Mouse (Mus musculus) limb, embryonic 15.5 days (tissue): ENCODE data around the gene Abca1. TPM values are rescaled to one million over a fixed set of nuclear protein-coding genes. Genes with fewer than 3 reads are reported as not detected.

Experiments used
- ATAC-seq: fragments of 200-750 bp; cut with Nextera tagmentation; 2 replicates; pipeline ENCODE4 v1.8.0; 2017; ENCODE audit warnings: low read depth, moderate TSS enrichment; ENCODE audit not compliant: insufficient number of reproducible peaks, low FRiP score, low TSS enrichment
- H3K27ac ChIP-seq: fragments of 300-500 bp; sonication (generic); 2 replicates; pipeline ENCODE4 v1.5.1; 2015; ENCODE audit warnings: moderate library complexity, mild to moderate bottlenecking, inconsistent platforms
- H3K27me3 ChIP-seq: fragments of 300-500 bp; sonication (generic); 2 replicates; pipeline ENCODE4 v1.6.1; 2015; ENCODE audit warnings: inconsistent platforms
- H3K36me3 ChIP-seq: fragments of 300-500 bp; sonication (generic); 2 replicates; pipeline ENCODE4 v1.6.1; 2015; ENCODE audit warnings: inconsistent platforms
- H3K4me1 ChIP-seq: fragments of 300-500 bp; sonication (generic); 2 replicates; pipeline ENCODE4 v1.6.1; 2015; ENCODE audit warnings: inconsistent platforms
- H3K4me2 ChIP-seq: fragments of 300-500 bp; sonication (generic); 2 replicates; pipeline ENCODE4 v1.6.1; 2015; ENCODE audit warnings: mild to moderate bottlenecking, inconsistent platforms
- H3K4me3 ChIP-seq: fragments of 300-500 bp; sonication (generic); 2 replicates; pipeline ENCODE4 v1.5.1; 2015; ENCODE audit warnings: mild to moderate bottlenecking, inconsistent platforms
- H3K9ac ChIP-seq: fragments of 300-500 bp; sonication (generic); 2 replicates; pipeline ENCODE4 v1.6.1; 2015; ENCODE audit warnings: inconsistent platforms
- H3K9me3 ChIP-seq: fragments of 300-500 bp; sonication (generic); 2 replicates; pipeline ENCODE4 v1.6.1; 2016; ENCODE audit warnings: inconsistent platforms
- WGBS: fragments of 180-500 bp; shearing (Covaris S2); methylation state at CpG from one replicate; pipeline ENCODE4 v1.1.7; 2015; 5-methylcytosine and 5-hydroxymethylcytosine counted together
- polyA plus RNA-seq: library from polyadenylated mRNA; unstranded; fragments of >200 nt; fragmentation: Nextera tagmentation; extraction: Ambion mirVana; gene quantifications from 2 replicates; pipeline ENCODE4 v1.2.1, GENCODE M21; 2015

Gene Abca1
- polyA plus RNA-seq, 1 experiment from 2014 or later: 8.3 TPM

DNA sequence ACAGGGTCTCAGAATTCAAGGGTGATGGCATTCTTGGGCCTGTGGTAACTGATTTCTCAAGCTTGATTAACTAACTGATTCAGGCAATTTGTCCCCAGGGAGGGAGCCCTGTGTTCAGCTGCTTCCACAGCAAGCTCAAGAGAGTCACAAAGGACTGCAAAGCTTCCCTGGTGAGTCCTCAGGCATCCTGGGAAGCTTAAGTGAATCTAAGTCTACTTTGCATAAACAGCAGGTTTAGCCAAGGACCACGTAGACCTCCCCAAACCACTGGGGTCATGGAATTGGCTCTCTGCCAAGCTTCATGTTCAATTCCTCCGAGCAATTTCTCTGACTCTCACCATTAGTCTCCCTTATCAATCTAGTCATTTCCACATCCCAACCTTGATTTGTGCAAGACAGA is 12.2 kb downstream of the Abca1 start:
- Histone ChIP-seq H3K27me3 (no peaks in the 10 kb centered on the region), H3K36me3 (no peaks in the 10 kb centered on the region), H3K27ac (no peak overlapping the region), H3K9me3 (no peaks in the 10 kb centered on the region), H3K9ac (no peak overlapping the region), H3K4me2 (no peak overlapping the region), H3K4me1 (0 out of 2 replicates have a peak, but pooled peaks cover 2% of the 10 kb centered on the region), H3K4me3 (no peak overlapping the region)
- 17% methylated on average over 2 of the region's 2 CpGs for WGBS
- ATAC-seq: no peak

- no peak for ATAC-seq
Observed at GRCm38 (mm10) chr4:53147046-53147445, 12.6 kb downstream of the Abca1 start.

DNA sequence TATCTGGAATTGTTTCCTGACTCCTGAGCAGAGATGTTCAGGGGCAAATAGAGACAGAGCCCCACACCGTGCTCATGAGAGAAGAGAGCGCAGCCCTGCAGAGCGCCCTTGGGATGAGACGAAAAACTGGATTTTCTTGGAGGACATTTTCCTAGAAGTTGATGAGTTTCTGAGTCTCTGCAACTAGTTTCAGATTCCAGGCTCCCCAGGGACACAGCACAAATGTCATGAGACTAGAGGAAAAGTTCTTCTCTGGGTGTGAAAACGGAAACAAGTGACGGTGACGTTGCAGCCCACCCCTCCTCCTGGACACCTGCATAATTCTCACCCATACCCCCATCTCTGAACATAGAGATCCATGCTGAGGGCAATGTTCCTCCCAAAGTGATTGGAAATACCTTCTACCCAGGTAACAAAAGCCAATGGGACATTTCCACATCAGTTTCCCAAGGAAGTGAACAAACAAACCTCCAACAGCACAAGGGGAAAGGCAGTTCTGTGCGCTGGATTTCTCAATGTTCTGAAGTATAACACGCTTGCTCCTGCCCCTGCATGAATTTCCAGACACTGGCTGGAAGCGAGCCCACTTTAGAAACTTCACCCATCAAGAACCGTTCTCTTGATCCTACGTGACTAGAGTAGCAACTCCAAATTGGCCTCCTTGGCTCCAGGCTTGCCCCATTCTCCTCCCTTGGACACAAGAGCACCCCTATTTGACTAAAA is 13.3 kb downstream of the Abca1 start:
- Histone ChIP-seq H3K4me1 (no peaks in the 10 kb centered on the region), H3K27ac (no peak overlapping the region), H3K9ac (no peak overlapping the region), H3K36me3 (no peaks in the 10 kb centered on the region), H3K9me3 (no peaks in the 10 kb centered on the region), H3K27me3 (no peaks in the 10 kb centered on the region), H3K4me3 (no peak overlapping the region), H3K4me2 (no peak overlapping the region)
- WGBS: 85% methylated on average over 12 of the region's 12 CpGs
- no peak for ATAC-seq

More at GRCm38 (mm10) chr4:53147046-53147445, 12.6 kb downstream of the Abca1 start:
- Histone ChIP-seq H3K4me3 (no peak overlapping the region), H3K27ac (no peak overlapping the region), H3K4me2 (no peak overlapping the region), H3K4me1 (no peaks in the 10 kb centered on the region), H3K27me3 (no peaks in the 10 kb centered on the region), H3K9me3 (no peaks in the 10 kb centered on the region), H3K36me3 (no peaks in the 10 kb centered on the region), H3K9ac (no peak overlapping the region)
- WGBS: 68% methylated on average over 4 of the region's 4 CpGs

GRCm38 (mm10) chr4:53145434-53146168 is 14.1 kb downstream of the Abca1 start:
- no peak for ATAC-seq
- Histone ChIP-seq H3K27me3 (no peaks in the 10 kb centered on the region), H3K27ac (no peak overlapping the region), H3K9me3 (no peaks in the 10 kb centered on the region), H3K36me3 (peaks cover 2% of the 10 kb centered on the region; the same call in 1 of the 2 replicates), H3K9ac (no peak overlapping the region), H3K4me2 (no peak overlapping the region), H3K4me3 (no peak overlapping the region), H3K4me1 (no peaks in the 10 kb centered on the region)
- 84% methylated on average over 12 of the region's 12 CpGs for WGBS

GRCm38 (mm10) chr4:53144571-53144970 is 15.1 kb downstream of the Abca1 start:
- Histone ChIP-seq H3K27me3 (no peaks in the 10 kb centered on the region), H3K36me3 (peaks cover 7% of the 10 kb centered on the region; the same call in 1 of the 2 replicates), H3K9ac (no peak overlapping the region), H3K9me3 (no peaks in the 10 kb centered on the region), H3K27ac (no peak overlapping the region), H3K4me3 (no peak overlapping the region), H3K4me1 (no peaks in the 10 kb centered on the region), H3K4me2 (no peak overlapping the region)
- 70% methylated on average over 10 of the region's 10 CpGs for WGBS
- ATAC-seq: no peak

DNA sequence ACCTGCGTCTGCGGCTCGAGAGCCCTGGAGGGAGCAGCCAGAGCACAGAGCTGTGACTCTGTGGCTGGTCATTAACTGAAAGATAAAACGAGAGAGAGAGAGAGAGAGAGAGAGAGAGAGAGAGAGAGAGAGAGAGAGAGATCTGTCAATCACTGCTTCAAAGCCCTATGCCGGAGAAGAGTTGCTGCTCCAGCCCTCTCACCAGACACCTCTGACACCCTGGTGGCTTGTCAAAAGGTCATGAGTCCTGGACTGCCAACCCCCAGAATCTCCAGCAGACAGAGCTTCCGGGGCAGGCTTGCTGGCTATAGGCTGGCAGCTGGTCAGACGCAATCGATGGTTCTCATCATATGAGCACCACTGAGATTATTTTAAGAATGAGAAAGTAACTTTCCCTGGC is 15.7 kb downstream of the Abca1 start:
- WGBS: 60% methylated on average over 8 of the region's 8 CpGs
- no peaks in the 10 kb centered on the region for H3K4me1 ChIP-seq
- H3K4me3 ChIP-seq: no peak overlapping the region
- no peaks in the 10 kb centered on the region for H3K27me3 ChIP-seq
- H3K36me3 ChIP-seq: peaks cover 7% of the 10 kb centered on the region; the same call in 1 of the 2 replicates
- no peak overlapping the region for H3K27ac ChIP-seq
- no peak overlapping the region for H3K9ac ChIP-seq
- no peak for ATAC-seq
- H3K9me3 ChIP-seq: no peaks in the 10 kb centered on the region
- H3K4me2 ChIP-seq: no peak overlapping the region

- H3K36me3 ChIP-seq: peaks cover 7% of the 10 kb centered on the region; the same call in 1 of the 2 replicates
- ATAC-seq: no peak
- no peak overlapping the region for H3K4me2 ChIP-seq
- no peaks in the 10 kb centered on the region for H3K4me1 ChIP-seq
- H3K27ac ChIP-seq: no peak overlapping the region
- no peaks in the 10 kb centered on the region for H3K9me3 ChIP-seq
- H3K9ac ChIP-seq: no peak overlapping the region
- no peak overlapping the region for H3K4me3 ChIP-seq
- WGBS: 94% methylated on average over 6 of the region's 6 CpGs
- H3K27me3 ChIP-seq: no peaks in the 10 kb centered on the region
Observed at GRCm38 (mm10) chr4:53140678-53141077, 19.0 kb downstream of the Abca1 start.

DNA sequence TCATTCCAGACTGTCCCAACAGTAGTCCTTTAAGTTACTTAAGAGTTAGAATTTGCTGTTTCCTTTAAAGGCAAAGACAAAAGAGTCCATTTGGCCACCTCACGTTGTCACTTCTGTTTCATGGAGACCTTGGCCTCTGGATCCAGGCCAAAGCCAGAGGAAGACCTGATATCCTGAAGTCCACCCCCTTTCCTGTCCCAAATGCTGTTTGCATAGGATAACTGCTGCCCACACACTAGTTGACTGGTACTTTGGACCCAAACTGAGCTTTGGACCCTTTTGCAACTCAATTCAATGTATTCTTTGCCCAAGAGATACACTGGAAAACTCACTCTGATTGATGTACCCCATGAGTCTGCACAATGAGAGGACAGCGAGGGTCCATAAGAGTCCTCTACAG is 20.2 kb downstream of the Abca1 start:
- Histone ChIP-seq H3K4me3 (no peak overlapping the region), H3K4me1 (no peaks in the 10 kb centered on the region), H3K27me3 (no peaks in the 10 kb centered on the region), H3K36me3 (peaks cover 7% of the 10 kb centered on the region; the same call in 1 of the 2 replicates), H3K4me2 (no peak overlapping the region), H3K9ac (no peak overlapping the region), H3K27ac (no peak overlapping the region), H3K9me3 (no peaks in the 10 kb centered on the region)
- no peak for ATAC-seq
- WGBS: 72% methylated on average over 2 of the region's 2 CpGs

DNA sequence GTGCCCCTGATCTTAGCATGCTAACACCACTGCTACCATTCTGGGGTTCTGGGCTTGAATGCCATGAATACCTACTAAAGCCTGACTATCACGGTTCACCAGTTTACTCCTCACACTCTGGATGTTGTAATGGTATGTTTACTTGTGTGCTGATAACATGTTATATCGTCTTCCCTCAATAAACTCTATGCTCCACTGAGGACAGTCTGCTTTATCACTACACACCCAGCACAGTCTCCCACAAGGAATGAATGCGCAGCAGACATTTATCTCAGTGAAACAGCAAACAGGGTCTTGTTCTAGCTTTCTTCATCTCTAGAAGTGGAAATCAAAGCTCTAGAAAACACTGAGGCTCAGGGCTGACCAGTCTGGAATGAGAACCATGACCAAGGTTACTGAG is 20.7 kb downstream of the Abca1 start:
- WGBS: 91% methylated on average over 3 of the region's 3 CpGs
- H3K4me1 ChIP-seq: no peaks in the 10 kb centered on the region
- H3K27ac ChIP-seq: no peak overlapping the region

DNA sequence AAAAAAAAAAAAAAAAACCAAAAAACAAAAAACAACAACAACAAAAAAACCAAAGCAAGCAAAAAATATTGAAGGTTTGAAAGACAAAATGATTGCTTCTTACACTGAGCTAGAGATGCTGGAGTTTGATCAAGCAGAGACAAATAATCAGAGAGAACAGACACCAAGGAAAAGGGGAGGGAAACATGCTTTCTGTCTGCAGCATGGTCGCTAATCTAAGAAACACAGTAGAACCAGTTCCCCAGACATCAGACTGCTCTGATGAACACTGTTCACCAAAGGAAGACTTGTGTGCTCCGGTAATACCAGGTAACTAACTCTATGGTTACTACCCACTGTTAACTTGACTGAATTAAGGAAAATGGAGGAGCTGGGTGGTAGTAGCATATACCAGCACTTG is 22.6 kb downstream of the Abca1 start:
- H3K27me3 ChIP-seq: no peaks in the 10 kb centered on the region
- no peak for ATAC-seq
- H3K36me3 ChIP-seq: peaks cover 9% of the 10 kb centered on the region; the same call in 1 of the 2 replicates
- H3K4me3 ChIP-seq: no peak overlapping the region
- H3K9ac ChIP-seq: no peak overlapping the region
- no peak overlapping the region for H3K4me2 ChIP-seq
- H3K27ac ChIP-seq: no peak overlapping the region
- no peaks in the 10 kb centered on the region for H3K4me1 ChIP-seq
- H3K9me3 ChIP-seq: no peaks in the 10 kb centered on the region
- 83% methylated on average over 2 of the region's 2 CpGs for WGBS

More for the DNA sequence above, 20.7 kb downstream of the Abca1 start:
- Histone ChIP-seq H3K4me3 (no peak overlapping the region), H3K9me3 (no peaks in the 10 kb centered on the region), H3K36me3 (peaks cover 7% of the 10 kb centered on the region; the same call in 1 of the 2 replicates), H3K4me2 (no peak overlapping the region), H3K27me3 (no peaks in the 10 kb centered on the region), H3K9ac (no peak overlapping the region)
- no peak for ATAC-seq

DNA sequence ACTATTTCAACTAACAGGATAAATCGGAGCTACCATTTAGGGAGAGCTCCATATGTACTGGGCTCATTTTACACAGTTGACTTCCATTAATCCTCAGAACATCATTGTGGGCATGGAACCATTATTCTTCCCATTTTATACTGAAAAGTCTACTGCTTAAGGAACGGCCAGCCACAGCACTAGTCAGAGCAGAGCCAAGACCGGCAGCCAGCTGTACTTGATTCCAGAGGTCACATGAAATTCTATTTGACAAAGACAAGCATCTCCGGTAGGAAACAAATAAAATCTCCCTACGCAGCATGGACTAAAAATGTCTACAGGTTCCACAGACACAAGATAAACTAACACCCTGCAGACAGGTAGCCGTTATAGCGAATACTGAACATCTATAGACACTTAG is 24.9 kb downstream of the Abca1 start:
- ATAC-seq: no peak
- no peaks in the 10 kb centered on the region for H3K4me1 ChIP-seq
- no peak overlapping the region for H3K4me2 ChIP-seq
- H3K27ac ChIP-seq: no peak overlapping the region
- H3K36me3 ChIP-seq: peaks cover 19% of the 10 kb centered on the region
- H3K4me3 ChIP-seq: no peak overlapping the region
- H3K9me3 ChIP-seq: no peaks in the 10 kb centered on the region
- H3K9ac ChIP-seq: no peak overlapping the region
- H3K27me3 ChIP-seq: no peaks in the 10 kb centered on the region
- 70% methylated on average over 7 of the region's 7 CpGs for WGBS

- Histone ChIP-seq H3K4me3 (no peak overlapping the region), H3K4me1 (no peaks in the 10 kb centered on the region), H3K9me3 (no peaks in the 10 kb centered on the region), H3K4me2 (no peak overlapping the region), H3K9ac (no peak overlapping the region), H3K27me3 (no peaks in the 10 kb centered on the region), H3K27ac (no peak overlapping the region), H3K36me3 (peaks cover 25% of the 10 kb centered on the region)
- ATAC-seq: no peak
- 80% methylated on average over 4 of the region's 4 CpGs for WGBS
Observed at GRCm38 (mm10) chr4:53133995-53134394, 25.7 kb downstream of the Abca1 start.
